Mouse (Mus musculus): Measurements from ENCODE around the gene Apaf1. TPM values are rescaled to one million over a fixed set of nuclear protein-coding genes. Genes with fewer than 3 reads are reported as not detected.
A peak's percentile ranks its signal among the peaks of the same experiment; 100 is the strongest.

The Apaf1 gene
- total and polyA plus RNA-seq, 3 experiments: 16.0 to 27.3 (median 22.1) TPM

- TF ChIP-seq ZNF384 (IDR thresholded peaks at IDR 0.05; ENCODE audit: low read depth, low read length) (peak; percentile 98), POLR2A (IDR thresholded peaks at IDR 0.05; ENCODE audit: low read depth, low read length) (peak; percentile 99), CTCF (conservative IDR thresholded peaks at IDR 0.05 in 1 of 2, IDR thresholded peaks at IDR 0.05 in 1 of 2; ENCODE audit: low read depth in 2 of 2, low read length in 2 of 2) (no peak), GABPA (IDR thresholded peaks at IDR 0.05; ENCODE audit: insufficient replicate concordance, low read depth, low read length) (peak; percentile 88), JUND (conservative IDR thresholded peaks at IDR 0.05; ENCODE audit: low read depth, low read length) (no peak), MAX (IDR thresholded peaks at IDR 0.05; ENCODE audit: low read length) (no peak), CHD2 (IDR thresholded peaks at IDR 0.05; ENCODE audit: low read length) (peak; percentile 75; the same call in 1 of the 2 replicates), TBP (conservative IDR thresholded peaks at IDR 0.05; ENCODE audit: low read depth, low read length) (peak; percentile 82), TCF12 (IDR thresholded peaks at IDR 0.05; ENCODE audit: low read depth, low read length) (peak; percentile 91), NELFE (IDR thresholded peaks at IDR 0.05; ENCODE audit: low read depth, low read length) (peak; percentile 99), CHD1 (IDR thresholded peaks at IDR 0.05; ENCODE audit: low read depth, low read length) (no peak), JUN (IDR thresholded peaks at IDR 0.05; ENCODE audit: insufficient read depth, low read depth, low read length) (no peak)
Measured at GRCm38 (mm10) chr10:91123828-91124822, 41.6 kb upstream of the Apaf1 start, which contains the start of gene Slc25a3 (continued).

- Histone ChIP-seq H3K79me2 (replicated peaks; ENCODE audit: control insufficient read depth, extremely low read depth, insufficient read depth, poor library complexity, severe bottlenecking) (peaks cover 31% of the 10 kb centered on the region), H3K9ac (ENCODE audit: insufficient read depth, low read depth) (peak overlapping the region; percentile 71), H3K27me3 (replicated peaks) (no peaks in the 10 kb centered on the region), H3K4me3 (replicated peaks in 1 of 3; ENCODE audit: low read depth in 2 of 3, low read length in 2 of 3, poor library complexity in 1 of 3) (peak overlapping the region; percentile 81 to 99 (median 88)), H3K27ac (ENCODE audit: insufficient read depth, low read depth) (peak overlapping the region; percentile 17), H3K36me3 (replicated peaks in 1 of 2; ENCODE audit: control insufficient read depth in 1 of 2, insufficient read depth in 1 of 2, low read length in 1 of 2) (peaks cover 28 to 36% of the 10 kb centered on the region in 2 experiments), H3K4me2 (ENCODE audit: insufficient read depth, low read depth, poor library complexity, severe bottlenecking) (peak overlapping the region; percentile 50), H3K4me1 (ENCODE audit: control insufficient read depth in 1 of 2, insufficient read depth in 2 of 2) (peaks cover 9 to 39% of the 10 kb centered on the region in 2 experiments; a peak in 3 of 4 replicates), H3K9me3 (replicated peaks; ENCODE audit: low read length) (no peaks in the 10 kb centered on the region)
- DNase-seq (ENCODE audit: extremely low read depth): no peak
- in situ Hi-C loops (cut with MboI; ENCODE audit: low pct_ligation_motif_present, low pct_unique_long_range_greater_than_20kb, low sequenced_read_pairs) (no loop called here), dilution Hi-C loops (cut with MboI; ENCODE audit: extremely low pct_ligation_motif_present, extremely low pct_unique_long_range_greater_than_20kb, low sequenced_read_pairs) (no loop called here)
- TF ChIP-seq KAT2A (IDR thresholded peaks at IDR 0.05; ENCODE audit: insufficient replicate concordance, low read length) (no peak), POLR2AphosphoS2 (IDR thresholded peaks at IDR 0.05; ENCODE audit: low read depth, low read length) (no peak), NELFE (IDR thresholded peaks at IDR 0.05; ENCODE audit: low read depth, low read length) (no peak), MEF2A (IDR thresholded peaks at IDR 0.05; ENCODE audit: borderline replicate concordance, low read depth, low read length) (no peak), CHD2 (IDR thresholded peaks at IDR 0.05; ENCODE audit: low read length) (no peak), EP300 (IDR thresholded peaks at IDR 0.05; ENCODE audit: low read length) (no peak), POLR2A (IDR thresholded peaks at IDR 0.05; ENCODE audit: low read depth, low read length) (no peak), IRF4 (IDR thresholded peaks at IDR 0.05; ENCODE audit: low read depth, low read length) (no peak), CHD1 (IDR thresholded peaks at IDR 0.05; ENCODE audit: low read depth, low read length) (no peak), TBP (conservative IDR thresholded peaks at IDR 0.05; ENCODE audit: low read depth, low read length) (no peak), GABPA (IDR thresholded peaks at IDR 0.05; ENCODE audit: insufficient replicate concordance, low read depth, low read length) (no peak), SIN3A (IDR thresholded peaks at IDR 0.05; ENCODE audit: low read length) (no peak; the same call in 1 of the 2 replicates), UBTF (IDR thresholded peaks at IDR 0.05; ENCODE audit: low read depth, low read length) (no peak; the same call in 1 of the 2 replicates), PAX5 (IDR thresholded peaks at IDR 0.05; ENCODE audit: low read length) (no peak), ELF1 (IDR thresholded peaks at IDR 0.05; ENCODE audit: low read depth, low read length) (no peak), MXI1 (IDR thresholded peaks at IDR 0.05; ENCODE audit: low read depth, low read length) (no peak)
Measured at GRCm38 (mm10) chr10:91123281-91123827, 40.8 kb upstream of the Apaf1 start.
